Mouse (Mus musculus) MEL (cell line): ENCODE measurements around the gene Gm17455. TPM values are rescaled to one million over a fixed set of nuclear protein-coding genes. Genes with fewer than 3 reads are reported as not detected.

Experiments
- DNase-seq: peaks from one replicate; pipeline ENCODE4 v3.0.0; 2011; ENCODE audit warnings: low read depth, low spot score
- H3K27ac ChIP-seq: 2 replicates; pipeline ENCODE4 v1.5.1; 2012; ENCODE audit warnings: low read depth, mild to moderate bottlenecking, control low read depth, low read length, moderate library complexity; ENCODE audit not compliant: control insufficient read depth
- H3K27me3 ChIP-seq, 2 experiments: fragments of 150-350 bp in 1 of 2; sonication (generic) in 1 of 2; 2 replicates each; pipeline ENCODE4 v1.6.1; 2012; ENCODE audit warnings: low read length in 2 of 2, mild to moderate bottlenecking in 2 of 2, improper control_type of control experiment in 1 of 2, moderate library complexity in 1 of 2; ENCODE audit not compliant: insufficient read depth in 2 of 2, control insufficient read depth in 1 of 2
- H3K36me3 ChIP-seq, 2 experiments: 2 replicates each; pipeline ENCODE4 v1.6.1; 2012 to 2014; ENCODE audit warnings: low read length in 2 of 2, improper control_type of control experiment in 1 of 2, inconsistent platforms in 1 of 2, mild to moderate bottlenecking in 1 of 2; ENCODE audit not compliant: insufficient read depth in 2 of 2, control insufficient read depth in 1 of 2
- H3K4me1 ChIP-seq, 2 experiments: fragments of 150-350 bp in 1 of 2; sonication (generic) in 1 of 2; 2 replicates each; pipeline ENCODE4 v1.6.1; 2012; ENCODE audit warnings: low read length in 2 of 2, improper control_type of control experiment in 1 of 2, mild to moderate bottlenecking in 1 of 2; ENCODE audit not compliant: insufficient read depth in 2 of 2, control insufficient read depth in 1 of 2
- H3K4me3 ChIP-seq, 2 experiments: fragments of 150-350 bp in 1 of 2; sonication (generic) in 1 of 2; 2 replicates each; pipeline ENCODE4 v1.5.1; 2012; ENCODE audit warnings: low read depth in 2 of 2, low read length in 2 of 2, mild to moderate bottlenecking in 2 of 2, moderate library complexity in 2 of 2, control low read depth in 1 of 2, improper control_type of control experiment in 1 of 2; ENCODE audit not compliant: control insufficient read depth in 1 of 2, insufficient read depth in 1 of 2
- H3K79me2 ChIP-seq: 2 replicates; pipeline ENCODE4 v1.6.1; 2012; ENCODE audit warnings: mild to moderate bottlenecking, low read length, moderate library complexity; ENCODE audit not compliant: control insufficient read depth, poor library complexity, insufficient read depth
- H3K9ac ChIP-seq: 2 replicates; pipeline ENCODE4 v1.6.1; 2012; ENCODE audit warnings: low read depth, mild to moderate bottlenecking, control low read depth, low read length, moderate library complexity; ENCODE audit not compliant: control insufficient read depth, poor library complexity, severe bottlenecking
- H3K9me3 ChIP-seq: fragments of 150-350 bp; sonication (generic); replicated peaks from 2 replicates; pipeline ENCODE4 v1.6.1; 2012; ENCODE audit warnings: mild to moderate bottlenecking, low read length, improper control_type of control experiment, moderate library complexity; ENCODE audit not compliant: insufficient read depth
- ETS1 ChIP-seq: IDR thresholded peaks from 2 replicates; pipeline ENCODE4 v1.6.1; 2012; ENCODE audit warnings: low read depth, mild to moderate bottlenecking, inconsistent platforms, low read length, improper control_type of control experiment, moderate library complexity
- HCFC1 ChIP-seq: IDR thresholded peaks from 2 replicates; pipeline ENCODE4 v1.6.1; 2012; ENCODE audit warnings: low read depth, mild to moderate bottlenecking, inconsistent platforms, low read length, improper control_type of control experiment, moderate library complexity
- MAX ChIP-seq: IDR thresholded peaks from 2 replicates; pipeline ENCODE4 v1.6.1; 2011; ENCODE audit warnings: low read length, improper control_type of control experiment
- MAZ ChIP-seq: IDR thresholded peaks from 2 replicates; pipeline ENCODE4 v1.6.1; 2012; ENCODE audit warnings: low read depth, mild to moderate bottlenecking, inconsistent platforms, low read length, improper control_type of control experiment
- MEF2A ChIP-seq: IDR thresholded peaks from 2 replicates; pipeline ENCODE4 v1.6.1; 2014; ENCODE audit warnings: low read depth, mild to moderate bottlenecking, inconsistent platforms, low read length, improper control_type of control experiment; ENCODE audit not compliant: poor library complexity, insufficient replicate concordance, severe bottlenecking; ENCODE audit errors: extremely low read depth
- MYB ChIP-seq: IDR thresholded peaks from 2 replicates; pipeline ENCODE4 v1.6.1; 2011; ENCODE audit warnings: mild to moderate bottlenecking, low read depth, low read length, improper control_type of control experiment
- POLR2A ChIP-seq, 2 experiments: IDR thresholded peaks; 2 replicates each; pipeline ENCODE4 v1.6.1; 2011 to 2012; ENCODE audit warnings: low read length in 2 of 2, mild to moderate bottlenecking in 2 of 2, control low read depth in 1 of 2, improper control_type of control experiment in 1 of 2, low read depth in 1 of 2, moderate library complexity in 1 of 2; ENCODE audit not compliant: control insufficient read depth in 1 of 2, insufficient read depth in 1 of 2, poor library complexity in 1 of 2
- POLR2AphosphoS2 ChIP-seq: IDR thresholded peaks from 2 replicates; pipeline ENCODE4 v1.6.1; 2011; ENCODE audit warnings: low read length, improper control_type of control experiment
- POLR2AphosphoS5 ChIP-seq: IDR thresholded peaks from 2 replicates; pipeline ENCODE4 v1.6.1; 2012; ENCODE audit warnings: low read depth, borderline replicate concordance, mild to moderate bottlenecking, inconsistent platforms, low read length, moderate library complexity, mixed read lengths
- RCOR1 ChIP-seq: IDR thresholded peaks from 2 replicates; pipeline ENCODE4 v1.6.1; 2012; ENCODE audit warnings: low read depth, mild to moderate bottlenecking, inconsistent platforms, low read length, improper control_type of control experiment
- SMC3 ChIP-seq: IDR thresholded peaks from 2 replicates; pipeline ENCODE4 v1.6.1; 2011; ENCODE audit warnings: low read depth, low read length, improper control_type of control experiment
- TBP ChIP-seq: IDR thresholded peaks from 2 replicates; pipeline ENCODE4 v1.8.0; 2011; ENCODE audit warnings: low read depth, low read length, improper control_type of control experiment
- USF1 ChIP-seq: IDR thresholded peaks from 2 replicates; pipeline ENCODE4 v1.6.1; 2014; ENCODE audit warnings: low read depth, mild to moderate bottlenecking, inconsistent platforms, low read length, improper control_type of control experiment, moderate library complexity
- ZC3H11A ChIP-seq: IDR thresholded peaks from 2 replicates; pipeline ENCODE4 v1.6.1; 2012; ENCODE audit warnings: low read depth, mild to moderate bottlenecking, inconsistent platforms, low read length, improper control_type of control experiment
- ZKSCAN1 ChIP-seq: IDR thresholded peaks from 2 replicates; pipeline ENCODE4 v1.6.1; 2012; ENCODE audit warnings: low read depth, mild to moderate bottlenecking, inconsistent platforms, low read length, improper control_type of control experiment, moderate library complexity
- ZMIZ1 ChIP-seq: IDR thresholded peaks from 2 replicates; pipeline ENCODE4 v1.6.1; 2012; ENCODE audit warnings: low read depth, mild to moderate bottlenecking, inconsistent platforms, low read length, improper control_type of control experiment, moderate library complexity
- polyA plus RNA-seq, 2 experiments: library from polyadenylated mRNA; stranded (reverse) in 1 of 2; unstranded in 1 of 2; fragments of >175 nt in 1 of 2; fragments of >200 nt in 1 of 2; gene quantifications; 2 replicates each; pipeline versions ENCODE4 v1.2.1 to v1.2.4; 2012; ENCODE audit warnings: low replicate concordance in 2 of 2, low read depth in 1 of 2; ENCODE audit not compliant: insufficient read length in 2 of 2, insufficient read depth in 1 of 2, missing spikeins in 1 of 2
- total RNA-seq: library from RNA; depleted of rRNA; stranded (reverse); fragments of 300-350 nt; gene quantifications from 2 replicates; pipeline ENCODE4 v1.2.3, GENCODE M21; 2012

The Gm17455 gene
- total and polyA plus RNA-seq, 3 experiments = not detected

DNA sequence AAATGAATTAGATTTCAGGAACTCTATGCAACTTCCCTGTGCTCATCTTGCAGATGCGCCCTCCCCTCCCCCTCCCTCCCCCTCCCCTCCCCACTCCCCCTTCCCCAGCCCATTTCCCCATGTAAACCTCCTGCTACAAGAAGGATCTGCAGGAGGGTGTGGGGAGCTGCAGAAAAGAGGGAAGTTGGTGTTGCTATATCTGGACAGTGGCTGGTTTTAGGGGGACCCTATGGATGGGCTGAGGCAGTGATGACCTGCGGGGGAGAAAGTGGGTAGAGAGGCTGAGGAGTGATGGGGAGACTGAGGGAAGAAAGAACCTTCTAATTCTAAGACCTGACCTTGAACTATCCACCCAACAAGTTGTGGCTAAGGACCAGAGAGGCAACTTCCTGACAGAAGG, 32.4 kb upstream of the Gm17455 start:
- no peaks in the 10 kb centered on the region for H3K36me3 ChIP-seq

DNA sequence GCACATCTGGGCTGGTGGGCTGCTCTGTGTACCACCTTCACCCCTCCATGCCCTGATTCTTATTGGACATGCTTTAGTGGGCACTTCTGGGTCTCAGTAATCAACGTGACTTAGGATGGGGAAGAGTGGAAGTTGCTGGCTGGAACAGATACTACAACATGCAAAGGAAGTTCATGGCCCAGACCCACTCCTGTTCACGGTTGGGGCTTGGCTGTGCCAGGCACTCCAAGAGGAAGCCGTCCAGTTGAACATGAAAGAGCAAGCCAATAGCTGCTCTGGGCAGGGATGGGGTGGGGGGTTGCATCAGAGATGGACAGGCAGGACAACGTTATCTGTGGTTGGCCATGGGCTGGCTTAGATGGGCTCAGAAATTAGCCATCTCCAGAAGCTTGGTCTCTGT, 31.6 kb upstream of the Gm17455 start:
- Histone ChIP-seq H3K4me3 (no peak overlapping the region), H3K79me2 (no peaks in the 10 kb centered on the region), H3K27me3 (no peaks in the 10 kb centered on the region), H3K27ac (no peak overlapping the region), H3K36me3 (no peaks in the 10 kb centered on the region), H3K9ac (no peak overlapping the region), H3K9me3 (no peaks in the 10 kb centered on the region), H3K4me1 (0 out of 4 replicates have a peak, but pooled peaks cover 0 to 2% of the 10 kb centered on the region in 2 experiments)
- TF ChIP-seq USF1 (no peak), ZMIZ1 (no peak), HCFC1 (no peak)
- no peak for DNase-seq

More for the DNA sequence above, 32.4 kb upstream of the Gm17455 start:
- Histone ChIP-seq H3K9ac (no peak overlapping the region), H3K27ac (no peak overlapping the region), H3K4me1 (0 out of 4 replicates have a peak, but pooled peaks cover 0 to 2% of the 10 kb centered on the region in 2 experiments), H3K79me2 (no peaks in the 10 kb centered on the region), H3K27me3 (no peaks in the 10 kb centered on the region), H3K4me3 (no peak overlapping the region), H3K9me3 (no peaks in the 10 kb centered on the region)
- no peak for DNase-seq
- TF ChIP-seq ETS1 (no peak), HCFC1 (no peak), MYB (no peak), MAX (no peak), MAZ (no peak), RCOR1 (no peak), POLR2AphosphoS5 (no peak), ZKSCAN1 (no peak), TBP (no peak), POLR2A (IDR thresholded peaks at IDR 0.05; ENCODE audit: control insufficient read depth in 1 of 2, insufficient read depth in 1 of 2, low read depth in 1 of 2, low read length in 2 of 2, poor library complexity in 1 of 2) (no peak), POLR2AphosphoS2 (no peak), ZC3H11A (no peak), SMC3 (no peak)

DNA sequence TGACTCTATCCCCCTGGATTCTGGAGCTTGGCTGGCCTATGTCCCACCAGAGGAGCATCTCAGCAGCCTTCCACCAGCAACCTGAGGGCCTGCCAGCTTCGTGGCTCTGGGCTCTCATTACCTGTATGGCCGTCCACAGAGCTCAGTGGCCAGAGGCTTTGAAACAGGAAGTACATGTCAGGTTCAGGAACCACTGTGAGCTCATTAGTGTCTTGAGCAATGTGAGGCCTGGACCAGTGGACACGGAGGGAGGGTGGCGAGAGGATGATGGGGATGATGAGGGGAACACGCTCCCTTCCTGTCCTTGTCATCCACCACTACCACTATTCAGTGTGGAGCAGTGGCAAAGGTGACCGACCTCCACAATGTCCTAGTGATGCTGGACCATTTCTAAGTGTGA, 30.1 kb upstream of the Gm17455 start:
- H3K4me3 ChIP-seq = no peak overlapping the region
- no peaks in the 10 kb centered on the region for H3K27me3 ChIP-seq
- H3K79me2 ChIP-seq = no peaks in the 10 kb centered on the region
- H3K27ac ChIP-seq = no peak overlapping the region
- H3K4me1 ChIP-seq = 0 out of 4 replicates have a peak, but pooled peaks cover 0 to 2% of the 10 kb centered on the region in 2 experiments
- no peak for TF ChIP-seq SMC3
- no peak for TF ChIP-seq MEF2A
- DNase-seq = no peak
- no peak overlapping the region for H3K9ac ChIP-seq
- no peaks in the 10 kb centered on the region for H3K36me3 ChIP-seq
- H3K9me3 ChIP-seq = no peaks in the 10 kb centered on the region
